Mouse (Mus musculus): ENCODE data around the gene Pdcd7. TPM values are rescaled to one million over a fixed set of nuclear protein-coding genes. Genes with fewer than 3 reads are reported as not detected.

Pdcd7 gene
- polyA plus RNA-seq, 1 experiment from 2014 or later = 7.2 TPM

- peak overlapping the region; percentile 98 for H3K4me3 ChIP-seq (ENCODE audit: low read depth, low read length)
- peaks cover 15% of the 10 kb centered on the region for H3K4me1 ChIP-seq (ENCODE audit: control insufficient read depth, insufficient read depth, low read length)
- H3K9me3 ChIP-seq (replicated peaks; ENCODE audit: control insufficient read depth, low read length, poor library complexity, severe bottlenecking) = no peaks in the 10 kb centered on the region
- ATAC-seq = peak; percentile 75
- H3K4me2 ChIP-seq (ENCODE audit: low read length) = peak overlapping the region; percentile 98
- no peaks in the 10 kb centered on the region for H3K36me3 ChIP-seq (ENCODE audit: control insufficient read depth, insufficient read depth, low read length)
- peak overlapping the region; percentile 95 for H3K9ac ChIP-seq (ENCODE audit: low read depth, low read length)
- under 1% methylated on average over 75 of the region's 77 CpGs for WGBS
- H3K27me3 ChIP-seq (ENCODE audit: control insufficient read depth, insufficient read depth, low read depth, low read length) = no peaks in the 10 kb centered on the region
- peak overlapping the region; percentile 94 for H3K27ac ChIP-seq (ENCODE audit: low read length)
These were observed 690 bp downstream of the Pdcd7 start for GRCm38 (mm10) chr9:65346476-65347111.

GRCm38 (mm10) chr9:65347112-65347850, 1.4 kb downstream of the Pdcd7 start:
- no peak for ATAC-seq
- Histone ChIP-seq H3K9me3 (replicated peaks; ENCODE audit: control insufficient read depth, low read length, poor library complexity, severe bottlenecking) (no peaks in the 10 kb centered on the region), H3K27ac (ENCODE audit: low read length) (no peak overlapping the region), H3K9ac (ENCODE audit: low read depth, low read length) (peak overlapping the region; percentile 95), H3K4me1 (ENCODE audit: control insufficient read depth, insufficient read depth, low read length) (peaks cover 15% of the 10 kb centered on the region), H3K4me3 (ENCODE audit: low read depth, low read length) (peak overlapping the region; percentile 98), H3K27me3 (ENCODE audit: control insufficient read depth, insufficient read depth, low read depth, low read length) (no peaks in the 10 kb centered on the region), H3K4me2 (ENCODE audit: low read length) (peak overlapping the region; percentile 98), H3K36me3 (ENCODE audit: control insufficient read depth, insufficient read depth, low read length) (no peaks in the 10 kb centered on the region)
- 51% methylated on average over 8 of the region's 8 CpGs for WGBS

GRCm38 (mm10) chr9:65353251-65353650, 7.3 kb downstream of the Pdcd7 start:
- H3K4me3 ChIP-seq (ENCODE audit: low read depth, low read length) = no peak overlapping the region
- no peak overlapping the region for H3K27ac ChIP-seq (ENCODE audit: low read length)
- 93% methylated on average over 5 of the region's 5 CpGs for WGBS
- ATAC-seq = no peak
- H3K27me3 ChIP-seq (ENCODE audit: control insufficient read depth, insufficient read depth, low read depth, low read length) = no peaks in the 10 kb centered on the region
- H3K4me1 ChIP-seq (ENCODE audit: control insufficient read depth, insufficient read depth, low read length) = peaks cover 2% of the 10 kb centered on the region; the same call in 1 of the 2 replicates
- no peak overlapping the region for H3K4me2 ChIP-seq (ENCODE audit: low read length)
- no peaks in the 10 kb centered on the region for H3K9me3 ChIP-seq (replicated peaks; ENCODE audit: control insufficient read depth, low read length, poor library complexity, severe bottlenecking)
- H3K9ac ChIP-seq (ENCODE audit: low read depth, low read length) = no peak overlapping the region
- H3K36me3 ChIP-seq (ENCODE audit: control insufficient read depth, insufficient read depth, low read length) = peaks cover 11% of the 10 kb centered on the region; the same call in 1 of the 2 replicates

- no peaks in the 10 kb centered on the region for H3K4me1 ChIP-seq (ENCODE audit: control insufficient read depth, insufficient read depth, low read length)
- ATAC-seq = no peak
- H3K4me3 ChIP-seq (ENCODE audit: low read depth, low read length) = no peak overlapping the region
- 89% methylated on average over 7 of the region's 7 CpGs for WGBS
- peaks cover 34% of the 10 kb centered on the region for H3K36me3 ChIP-seq (ENCODE audit: control insufficient read depth, insufficient read depth, low read length)
- H3K9ac ChIP-seq (ENCODE audit: low read depth, low read length) = no peak overlapping the region
- H3K9me3 ChIP-seq (replicated peaks; ENCODE audit: control insufficient read depth, low read length, poor library complexity, severe bottlenecking) = no peaks in the 10 kb centered on the region
- H3K4me2 ChIP-seq (ENCODE audit: low read length) = no peak overlapping the region
- no peak overlapping the region for H3K27ac ChIP-seq (ENCODE audit: low read length)
- no peaks in the 10 kb centered on the region for H3K27me3 ChIP-seq (ENCODE audit: control insufficient read depth, insufficient read depth, low read depth, low read length)
These were observed 10.7 kb downstream of the Pdcd7 start for GRCm38 (mm10) chr9:65356561-65356960.

GRCm38 (mm10) chr9:65356971-65357370, 11.1 kb downstream of the Pdcd7 start:
- no peaks in the 10 kb centered on the region for H3K27me3 ChIP-seq (ENCODE audit: control insufficient read depth, insufficient read depth, low read depth, low read length)
- no peak overlapping the region for H3K9ac ChIP-seq (ENCODE audit: low read depth, low read length)
- H3K4me2 ChIP-seq (ENCODE audit: low read length) = no peak overlapping the region
- no peaks in the 10 kb centered on the region for H3K9me3 ChIP-seq (replicated peaks; ENCODE audit: control insufficient read depth, low read length, poor library complexity, severe bottlenecking)
- 88% methylated on average over 2 of the region's 2 CpGs for WGBS
- ATAC-seq = no peak
- H3K27ac ChIP-seq (ENCODE audit: low read length) = no peak overlapping the region
- H3K4me3 ChIP-seq (ENCODE audit: low read depth, low read length) = no peak overlapping the region
- no peaks in the 10 kb centered on the region for H3K4me1 ChIP-seq (ENCODE audit: control insufficient read depth, insufficient read depth, low read length)
- peaks cover 34% of the 10 kb centered on the region for H3K36me3 ChIP-seq (ENCODE audit: control insufficient read depth, insufficient read depth, low read length)

GRCm38 (mm10) chr9:65358956-65359480, 13.1 kb downstream of the Pdcd7 start:
- no peak for ATAC-seq
- H3K9ac ChIP-seq (ENCODE audit: low read depth, low read length) = no peak overlapping the region
- no peak overlapping the region for H3K27ac ChIP-seq (ENCODE audit: low read length)
- no peaks in the 10 kb centered on the region for H3K9me3 ChIP-seq (replicated peaks; ENCODE audit: control insufficient read depth, low read length, poor library complexity, severe bottlenecking)
- no peaks in the 10 kb centered on the region for H3K27me3 ChIP-seq (ENCODE audit: control insufficient read depth, insufficient read depth, low read depth, low read length)
- no peak overlapping the region for H3K4me2 ChIP-seq (ENCODE audit: low read length)
- 100% methylated on average over 1 of the region's 1 CpGs for WGBS
- H3K4me3 ChIP-seq (ENCODE audit: low read depth, low read length) = no peak overlapping the region
- peaks cover 34% of the 10 kb centered on the region for H3K36me3 ChIP-seq (ENCODE audit: control insufficient read depth, insufficient read depth, low read length)
- H3K4me1 ChIP-seq (ENCODE audit: control insufficient read depth, insufficient read depth, low read length) = no peaks in the 10 kb centered on the region

- no peak within 1 kb of the TSS for H3K9ac ChIP-seq (ENCODE audit: low read depth, low read length)
- no peak within 1 kb of the TSS for H3K4me2 ChIP-seq (ENCODE audit: low read length)
- ATAC-seq = no peak
- no peak within 1 kb of the TSS for H3K27ac ChIP-seq (ENCODE audit: low read length)
- WGBS = 92% methylated on average over 16 of the region's 16 CpGs
- no peaks in the 10 kb centered on the region for H3K27me3 ChIP-seq (ENCODE audit: control insufficient read depth, insufficient read depth, low read depth, low read length)
- H3K4me1 ChIP-seq (ENCODE audit: control insufficient read depth, insufficient read depth, low read length) = no peaks in the 10 kb centered on the region
- no peak within 1 kb of the TSS for H3K4me3 ChIP-seq (ENCODE audit: low read depth, low read length)
- peaks cover 37% of the 10 kb centered on the region for H3K36me3 ChIP-seq (ENCODE audit: control insufficient read depth, insufficient read depth, low read length)
- no peaks in the 10 kb centered on the region for H3K9me3 ChIP-seq (replicated peaks; ENCODE audit: control insufficient read depth, low read length, poor library complexity, severe bottlenecking)
These were observed 14.9 kb downstream of the Pdcd7 start, which contains the start of gene Ubap1l for GRCm38 (mm10) chr9:65360641-65361448. Gene Ubap1l, plus strand, starts transcription at chr9:65361041.

- Histone ChIP-seq H3K9me3 (replicated peaks; ENCODE audit: control insufficient read depth, low read length, poor library complexity, severe bottlenecking) (no peaks in the 10 kb centered on the region), H3K36me3 (ENCODE audit: control insufficient read depth, insufficient read depth, low read length) (peaks cover 28% of the 10 kb centered on the region), H3K27ac (ENCODE audit: low read length) (no peak overlapping the region), H3K9ac (ENCODE audit: low read depth, low read length) (no peak overlapping the region), H3K4me2 (ENCODE audit: low read length) (no peak overlapping the region), H3K27me3 (ENCODE audit: control insufficient read depth, insufficient read depth, low read depth, low read length) (no peaks in the 10 kb centered on the region), H3K4me3 (ENCODE audit: low read depth, low read length) (no peak overlapping the region), H3K4me1 (ENCODE audit: control insufficient read depth, insufficient read depth, low read length) (no peaks in the 10 kb centered on the region)
- no peak for ATAC-seq
- WGBS = 79% methylated on average over 9 of the region's 9 CpGs
These were observed 17.8 kb downstream of the Pdcd7 start for GRCm38 (mm10) chr9:65363684-65364083.

All from midbrain, embryonic 16.5 days (tissue).